Mouse (Mus musculus): ENCODE data around the gene Rgs4.

Rgs4 gene

GRCm38 (mm10) chr1:169747473-169747872 is at the start of gene Rgs4:
TSS of gene Rgs4 (minus strand) at chr1:169747642.
- peak; percentile 2 for DNase-seq (ENCODE audit: low spot score)

- no peak for DNase-seq (ENCODE audit: low spot score)
These were observed 45.0 kb upstream of the Rgs4 start for GRCm38 (mm10) chr1:169792437-169792836.

GRCm38 (mm10) chr1:169785981-169786380 is 38.5 kb upstream of the Rgs4 start:
- no peak for DNase-seq (ENCODE audit: low spot score)

GRCm38 (mm10) chr1:169776566-169776965 is 29.1 kb upstream of the Rgs4 start:
- no peak for DNase-seq (ENCODE audit: low spot score)

GRCm38 (mm10) chr1:169764619-169764955 is 17.1 kb upstream of the Rgs4 start:
- DNase-seq (ENCODE audit: low spot score): no peak

- no peak for DNase-seq (ENCODE audit: low spot score)
These were observed 16.6 kb upstream of the Rgs4 start for GRCm38 (mm10) chr1:169763858-169764618.

GRCm38 (mm10) chr1:169762524-169762923 is 15.1 kb upstream of the Rgs4 start:
- no peak for DNase-seq (ENCODE audit: low spot score)

GRCm38 (mm10) chr1:169756532-169756931 is 9.1 kb upstream of the Rgs4 start:
- DNase-seq (ENCODE audit: low spot score): no peak

- DNase-seq (ENCODE audit: low spot score): no peak
These were observed 5.0 kb upstream of the Rgs4 start for GRCm38 (mm10) chr1:169752395-169752794.

GRCm38 (mm10) chr1:169748439-169748838 is 997 bp upstream of the Rgs4 start:
- no peak for DNase-seq (ENCODE audit: low spot score)

GRCm38 (mm10) chr1:169747902-169748301 is 460 bp upstream of the Rgs4 start:
- no peak for DNase-seq (ENCODE audit: low spot score)

GRCm38 (mm10) chr1:169741147-169741546 is 6.3 kb downstream of the Rgs4 start:
- DNase-seq (ENCODE audit: low spot score): no peak

- DNase-seq (ENCODE audit: low spot score): no peak
These were observed 10.2 kb downstream of the Rgs4 start for GRCm38 (mm10) chr1:169737231-169737630.

GRCm38 (mm10) chr1:169736139-169736538 is 11.3 kb downstream of the Rgs4 start:
- no peak for DNase-seq (ENCODE audit: low spot score)

- DNase-seq (ENCODE audit: low spot score): no peak
These were observed 16.8 kb downstream of the Rgs4 start for GRCm38 (mm10) chr1:169730599-169731100.

GRCm38 (mm10) chr1:169726319-169726718 is 21.1 kb downstream of the Rgs4 start:
- DNase-seq (ENCODE audit: low spot score): no peak

- no peak for DNase-seq (ENCODE audit: low spot score)
These were observed 25.6 kb downstream of the Rgs4 start for GRCm38 (mm10) chr1:169721836-169722235.

GRCm38 (mm10) chr1:169704395-169705087 is 42.9 kb downstream of the Rgs4 start:
- no peak for DNase-seq (ENCODE audit: low spot score)

- no peak for DNase-seq (ENCODE audit: low spot score)
These were observed 48.3 kb downstream of the Rgs4 start for GRCm38 (mm10) chr1:169699184-169699583.

- DNase-seq (ENCODE audit: low spot score): no peak
These were observed 50.2 kb downstream of the Rgs4 start for GRCm38 (mm10) chr1:169697236-169697635.

- DNase-seq (ENCODE audit: low spot score): no peak
These were observed 52.1 kb downstream of the Rgs4 start for GRCm38 (mm10) chr1:169695356-169695755.

- DNase-seq (ENCODE audit: low spot score): no peak
These were observed 53.9 kb downstream of the Rgs4 start for GRCm38 (mm10) chr1:169693537-169693936.

- no peak for DNase-seq (ENCODE audit: low spot score)
These were observed 54.4 kb downstream of the Rgs4 start for GRCm38 (mm10) chr1:169693040-169693439.

All from ovary, postnatal 14 days (tissue).